Mouse (Mus musculus) lung, postnatal 4 days (tissue): ENCODE results near the gene Gtpbp4.
A peak's percentile ranks its signal among the peaks of the same experiment; 100 is the strongest.
"Not testable (repeated sequence)": the region's sequence is repeated elsewhere in the genome, so short reads cannot be mapped to it uniquely, and the experiment has no call there.

Experiments used
- DNase-seq, 2 experiments: peaks; one replicate each; pipeline ENCODE4 v3.0.0; 2021

Gtpbp4 gene

DNA sequence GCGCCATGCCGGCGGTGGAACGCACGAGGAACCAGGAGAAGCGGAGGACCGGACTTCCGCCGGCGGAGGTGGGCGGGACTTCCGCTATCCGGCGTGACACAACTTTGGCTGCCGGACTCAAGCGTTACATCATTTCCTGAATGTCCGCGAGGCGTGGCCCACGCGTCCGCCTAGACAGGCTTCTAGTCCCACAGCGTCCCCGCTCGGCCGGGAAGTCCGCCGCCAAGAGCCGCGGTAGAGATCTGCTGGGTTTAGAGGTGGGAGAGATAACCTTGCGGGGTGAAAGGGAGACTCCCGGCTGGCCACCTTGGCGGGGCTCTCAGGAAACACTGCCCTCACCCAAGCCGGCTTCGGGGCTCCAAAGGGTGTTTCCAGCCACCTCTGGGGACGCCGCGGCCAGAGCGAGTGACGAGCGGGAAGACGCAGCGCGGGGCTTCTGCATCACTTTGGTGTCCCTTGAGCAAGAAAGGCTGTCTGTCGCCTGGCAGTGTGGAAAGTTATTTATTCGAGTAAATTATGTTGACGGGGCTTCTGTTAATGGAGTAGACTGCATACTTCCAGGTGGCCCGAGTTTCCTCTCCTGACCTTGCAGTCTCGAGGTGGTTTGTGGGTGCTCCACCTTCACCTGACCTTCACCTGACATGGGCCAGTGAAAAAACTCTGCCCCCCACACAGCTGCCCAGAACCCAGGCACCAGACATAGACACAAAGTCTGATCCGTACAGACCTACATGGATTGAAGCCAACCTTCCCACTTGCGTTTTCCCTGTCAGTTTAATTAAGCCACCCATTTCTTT lies at the start of gene Gtpbp4:
TSS of gene Gtpbp4 (minus strand) at position 94 of the 797 bp plus-strand sequence.
- peak; percentile 97 to 98 for DNase-seq

- no peak for DNase-seq
Observed at GRCm38 (mm10) chr13:9044731-9045130, 48.8 kb upstream of the Gtpbp4 start.

DNA sequence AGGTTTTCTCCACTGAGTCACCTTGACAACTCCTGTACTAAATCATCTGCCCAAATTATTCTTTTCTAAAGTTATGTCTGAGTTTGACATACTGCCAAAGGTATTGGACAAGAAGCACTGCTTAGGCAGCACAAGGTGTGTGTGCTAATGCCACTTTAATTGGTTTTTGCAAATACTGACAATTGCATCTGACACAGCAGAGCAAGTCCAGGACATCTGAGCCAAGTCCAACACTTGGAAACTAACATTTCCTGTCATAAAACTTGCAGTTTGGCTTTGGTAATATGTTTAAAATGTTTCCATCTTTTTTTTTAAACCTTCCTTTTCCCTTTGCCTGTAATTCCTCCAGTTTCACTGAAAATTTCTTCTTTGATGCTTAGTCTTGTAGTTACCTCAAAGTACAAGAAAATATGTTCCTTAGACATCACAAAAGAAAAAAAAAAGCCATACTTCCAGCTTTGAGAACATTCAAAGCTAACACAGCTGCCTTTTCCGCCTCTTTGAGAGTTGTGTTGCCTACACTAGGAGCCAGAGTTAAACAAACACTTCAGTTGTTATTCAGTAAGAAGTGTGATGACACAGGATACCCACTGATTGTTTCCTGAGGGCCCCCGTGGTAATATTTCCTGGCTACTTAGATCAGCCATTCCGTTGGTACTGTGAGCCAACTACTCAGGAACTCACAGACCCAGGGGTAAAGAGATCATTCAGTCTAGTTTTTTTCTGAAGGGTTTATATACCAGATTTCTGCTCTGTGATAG lies 47.6 kb upstream of the Gtpbp4 start:
- DNase-seq = peak in 1 of 2 experiments; percentile 12

GRCm38 (mm10) chr13:9040626-9041025 lies 44.7 kb upstream of the Gtpbp4 start:
- DNase-seq = no peak

DNA sequence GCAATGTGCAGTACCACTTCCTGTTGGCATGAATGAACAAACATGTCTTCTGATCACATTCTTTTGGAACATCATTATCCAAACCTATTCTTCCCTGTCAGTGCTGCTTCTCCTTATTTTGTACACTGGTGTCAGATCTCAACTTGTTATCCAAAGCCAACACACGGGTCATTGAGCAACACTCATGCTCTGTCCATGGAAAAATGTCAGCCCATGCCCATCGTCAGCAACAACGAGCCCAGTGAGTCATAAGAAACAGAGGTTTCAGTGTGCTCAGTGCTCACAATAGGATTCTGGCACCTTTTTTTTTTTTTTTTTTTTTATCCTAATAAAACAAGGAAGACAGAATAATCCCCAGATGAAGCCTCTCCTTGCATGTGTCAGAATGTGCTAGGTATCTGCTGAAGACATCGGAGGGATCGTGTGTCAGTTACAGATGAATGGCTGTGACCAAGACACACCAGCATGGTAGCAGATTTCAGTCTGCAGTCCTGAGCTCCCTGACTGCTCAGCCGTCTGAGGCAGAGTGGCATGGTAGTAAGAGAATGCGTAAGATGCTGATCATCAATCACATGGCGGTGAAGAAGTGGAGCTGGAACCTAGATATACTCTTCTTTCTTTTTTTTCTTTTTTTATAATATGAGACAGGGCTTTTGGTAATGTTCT lies 36.2 kb upstream of the Gtpbp4 start:
- no peak for DNase-seq

DNA sequence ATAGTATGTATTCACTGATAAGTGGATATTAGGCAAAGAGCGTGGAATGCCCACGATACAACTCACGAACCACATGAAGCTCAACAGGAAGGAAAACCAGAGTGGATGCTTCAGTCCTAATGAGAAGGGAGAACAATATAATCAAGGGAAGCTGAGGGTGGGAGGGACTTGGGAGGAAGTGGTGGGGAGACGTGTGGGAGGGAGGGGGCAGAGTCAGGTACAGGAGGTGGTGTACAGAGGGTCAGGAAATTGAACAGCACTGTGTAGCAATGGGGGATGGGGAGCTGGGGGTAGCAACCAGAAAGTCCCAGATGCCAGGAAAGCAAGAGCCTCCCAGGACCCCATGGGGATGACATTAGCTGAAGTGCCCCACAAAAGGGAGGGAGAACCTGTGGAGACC lies 34.5 kb upstream of the Gtpbp4 start:
- no peak for DNase-seq

- no peak for DNase-seq
Observed at GRCm38 (mm10) chr13:9027251-9027650, 31.4 kb upstream of the Gtpbp4 start.

GRCm38 (mm10) chr13:9022623-9023022 lies 26.7 kb upstream of the Gtpbp4 start:
- no peak for DNase-seq

DNA sequence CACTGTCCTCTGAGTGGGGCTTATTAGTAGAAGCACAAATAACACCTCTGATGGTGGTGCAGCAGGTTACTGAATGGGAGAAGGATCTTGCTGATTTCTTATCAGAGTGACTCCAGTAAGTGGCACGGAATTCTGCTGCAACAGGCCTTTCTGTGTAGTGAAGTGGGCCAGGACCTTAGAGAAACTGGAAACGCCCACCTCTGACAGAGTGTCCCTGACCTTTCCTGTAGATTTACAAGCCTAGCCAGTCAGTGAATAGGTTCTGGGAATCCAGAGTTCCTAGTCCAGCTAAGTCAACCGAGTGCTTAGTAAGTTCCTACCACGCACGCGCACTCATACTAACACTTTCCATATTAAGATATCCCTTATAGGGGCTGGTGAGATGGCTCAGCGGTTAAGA lies 25.7 kb upstream of the Gtpbp4 start:
- DNase-seq = no peak

- DNase-seq = no peak
Observed at GRCm38 (mm10) chr13:9019713-9020112, 23.8 kb upstream of the Gtpbp4 start.

- no peak for DNase-seq
Observed at GRCm38 (mm10) chr13:9018974-9019587, 23.2 kb upstream of the Gtpbp4 start.

DNA sequence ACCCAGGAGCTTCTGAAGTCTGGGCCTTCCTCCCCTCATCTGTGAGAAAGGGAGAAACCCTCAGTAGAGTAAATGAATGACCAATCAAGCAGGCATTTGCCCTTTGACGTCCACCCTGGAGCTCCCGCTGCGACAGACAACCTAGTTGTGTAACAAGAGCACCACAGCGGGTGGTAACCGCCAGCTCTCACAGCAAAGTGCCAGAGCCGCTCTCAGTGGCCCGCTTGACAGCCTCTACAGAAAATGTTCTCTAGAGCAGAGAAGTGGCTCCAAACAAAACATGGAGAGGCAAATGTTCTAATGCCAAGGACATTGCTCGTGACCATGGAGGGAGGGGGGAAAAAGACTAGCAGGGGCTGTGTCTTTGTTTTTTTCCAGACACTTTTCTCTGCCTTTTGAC lies 21.3 kb upstream of the Gtpbp4 start:
- peak; percentile 45 to 75 for DNase-seq

GRCm38 (mm10) chr13:9014431-9014830 lies 18.5 kb upstream of the Gtpbp4 start:
- peak; percentile 26 to 46 for DNase-seq

GRCm38 (mm10) chr13:9013483-9013882 lies 17.6 kb upstream of the Gtpbp4 start:
- DNase-seq = no peak

GRCm38 (mm10) chr13:9011596-9012350 lies 15.9 kb upstream of the Gtpbp4 start:
- peak; percentile 82 to 87 for DNase-seq

- no peak for DNase-seq
Observed at GRCm38 (mm10) chr13:9003306-9003705, 7.4 kb upstream of the Gtpbp4 start.

DNA sequence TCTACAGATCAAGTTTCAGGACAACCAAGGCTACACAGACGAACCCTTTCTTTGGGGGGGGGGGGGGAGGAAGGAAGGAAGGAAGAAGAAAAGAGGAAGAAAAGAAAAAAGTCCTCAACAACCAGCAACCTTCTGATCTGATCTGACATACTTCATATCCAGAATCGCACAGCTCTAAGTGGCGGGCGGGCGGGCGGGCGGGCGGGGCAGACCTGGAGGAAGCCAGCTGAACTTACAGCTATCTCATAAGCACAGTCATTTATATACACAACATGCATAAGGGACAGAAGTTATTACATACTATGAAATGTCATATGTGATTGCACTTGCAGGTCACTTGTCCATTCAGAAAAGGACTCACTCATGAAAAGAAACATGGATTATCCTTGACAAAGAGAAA lies 3.6 kb upstream of the Gtpbp4 start:
- no peak for DNase-seq

- not testable (repeated sequence) for DNase-seq
Observed at GRCm38 (mm10) chr13:8997221-8997620, 1.3 kb upstream of the Gtpbp4 start.

GRCm38 (mm10) chr13:8995159-8995989 lies 509 bp downstream of the Gtpbp4 start:
- peak in 1 of 2 experiments; percentile 9 for DNase-seq

GRCm38 (mm10) chr13:8992231-8992630 lies 3.7 kb downstream of the Gtpbp4 start:
- DNase-seq = no peak

- no peak for DNase-seq
Observed at GRCm38 (mm10) chr13:8972972-8973371, 22.9 kb downstream of the Gtpbp4 start.
